Mouse (Mus musculus) C2C12 (cell line): ENCODE data around the gene Mettl7a2. TPM values are rescaled to one million over a fixed set of nuclear protein-coding genes. Genes with fewer than 3 reads are reported as not detected.

Experiments used
- H3K27me3 ChIP-seq: one replicate; pipeline ENCODE4 v1.6.1; 2011; ENCODE audit not compliant: control insufficient read depth, insufficient read depth, insufficient read length
- H3K36me3 ChIP-seq: one replicate; pipeline ENCODE4 v1.6.1; 2011; ENCODE audit not compliant: control insufficient read depth, insufficient read depth
- H3K4me3 ChIP-seq: one replicate; pipeline ENCODE4 v1.5.1; 2011; ENCODE audit warnings: mild to moderate bottlenecking, control low read depth; ENCODE audit not compliant: poor library complexity, insufficient read depth, severe bottlenecking
- H3K79me2 ChIP-seq: one replicate; pipeline ENCODE4 v1.6.1; 2011; ENCODE audit not compliant: control insufficient read depth, insufficient read depth
- H3K79me3 ChIP-seq: one replicate; pipeline ENCODE4 v1.6.1; 2011; ENCODE audit warnings: low read depth, control low read depth
- H3ac ChIP-seq: one replicate; pipeline ENCODE3; 2011; ENCODE audit warnings: low read depth; ENCODE audit not compliant: control insufficient read depth, insufficient read length
- CEBPB ChIP-seq: IDR thresholded peaks from one replicate; pipeline ENCODE4 v1.6.1; 2011; ENCODE audit warnings: low read depth, mild to moderate bottlenecking, control low read depth, moderate library complexity
- CTCF ChIP-seq: IDR thresholded peaks from one replicate; pipeline ENCODE4 v1.5.1; 2011; ENCODE audit not compliant: control insufficient read depth, insufficient read depth, insufficient read length
- FOSL1 ChIP-seq: IDR thresholded peaks from one replicate; pipeline ENCODE4 v1.8.0; 2011; ENCODE audit warnings: mild to moderate bottlenecking, low read length; ENCODE audit not compliant: poor library complexity, insufficient read depth, severe bottlenecking
- MAX ChIP-seq: IDR thresholded peaks from one replicate; pipeline ENCODE4 v1.6.1; 2011; ENCODE audit warnings: mild to moderate bottlenecking, control low read depth
- MYOD1 ChIP-seq: IDR thresholded peaks from one replicate; pipeline ENCODE4 v1.6.1; 2011; ENCODE audit warnings: low read depth; ENCODE audit not compliant: control insufficient read depth, insufficient read length
- MYOG ChIP-seq: IDR thresholded peaks from one replicate; pipeline ENCODE4 v1.6.1; 2011; ENCODE audit not compliant: control insufficient read depth, insufficient read length; ENCODE audit errors: extremely low read depth
- USF1 ChIP-seq: IDR thresholded peaks from one replicate; pipeline ENCODE4 v1.6.1; 2011; ENCODE audit warnings: low read depth, mild to moderate bottlenecking, control low read depth, moderate library complexity
- polyA plus RNA-seq: library from polyadenylated mRNA; unstranded; fragments of >200 nt; fragmentation: generic; extraction: Trizol; gene quantifications from one replicate; pipeline ENCODE4 v1.2.1, GENCODE M21; 2012; ENCODE audit warnings: missing spikeins

Gene Mettl7a2
- polyA plus RNA-seq, 1 experiment = not detected

GRCm38 (mm10) chr15:100393016-100393415 lies 40.0 kb downstream of the Mettl7a2 start:
- Histone ChIP-seq H3K79me2 (no peaks in the 10 kb centered on the region), H3K27me3 (no peaks in the 10 kb centered on the region), H3K36me3 (peaks cover 35% of the 10 kb centered on the region), H3K79me3 (no peaks in the 10 kb centered on the region), H3ac (no peak overlapping the region), H3K4me3 (no peak overlapping the region)
- TF ChIP-seq MYOG (no peak), MYOD1 (no peak), CTCF (no peak), CEBPB (no peak), USF1 (no peak), MAX (no peak), FOSL1 (no peak)

- H3ac ChIP-seq = no peak overlapping the region
- peaks cover 61% of the 10 kb centered on the region for H3K36me3 ChIP-seq
- no peak for TF ChIP-seq CEBPB
- TF ChIP-seq MYOD1 = no peak
- no peak for TF ChIP-seq MAX
- TF ChIP-seq CTCF = no peak
- no peak for TF ChIP-seq MYOG
- no peak for TF ChIP-seq FOSL1
- no peaks in the 10 kb centered on the region for H3K27me3 ChIP-seq
- H3K79me3 ChIP-seq = no peaks in the 10 kb centered on the region
- no peak overlapping the region for H3K4me3 ChIP-seq
- no peaks in the 10 kb centered on the region for H3K79me2 ChIP-seq
Observed at GRCm38 (mm10) chr15:100395561-100395960, 42.6 kb downstream of the Mettl7a2 start.

- TF ChIP-seq CEBPB = no peak
- TF ChIP-seq MAX = no peak
- TF ChIP-seq MYOD1 = no peak
- no peak for TF ChIP-seq USF1
- TF ChIP-seq CTCF = no peak
- no peak for TF ChIP-seq MYOG
- TF ChIP-seq FOSL1 = no peak
- Histone ChIP-seq H3K36me3 (peaks cover 88% of the 10 kb centered on the region), H3K4me3 (no peak overlapping the region), H3K79me3 (no peaks in the 10 kb centered on the region), H3K27me3 (no peaks in the 10 kb centered on the region), H3K79me2 (no peaks in the 10 kb centered on the region), H3ac (no peak overlapping the region)
Observed at GRCm38 (mm10) chr15:100400592-100401250, 47.7 kb downstream of the Mettl7a2 start.

- no peaks in the 10 kb centered on the region for H3K79me2 ChIP-seq
- no peak overlapping the region for H3K4me3 ChIP-seq
- peaks cover 91% of the 10 kb centered on the region for H3K36me3 ChIP-seq
Observed at GRCm38 (mm10) chr15:100401811-100402210, 48.8 kb downstream of the Mettl7a2 start.

GRCm38 (mm10) chr15:100402347-100402746 lies 49.3 kb downstream of the Mettl7a2 start:
- TF ChIP-seq MAX (no peak), CTCF (no peak), CEBPB (no peak), FOSL1 (no peak), MYOG (no peak), USF1 (no peak), MYOD1 (no peak)
- Histone ChIP-seq H3ac (no peak overlapping the region), H3K79me2 (no peaks in the 10 kb centered on the region), H3K79me3 (no peaks in the 10 kb centered on the region), H3K4me3 (no peak overlapping the region), H3K36me3 (peaks cover 86% of the 10 kb centered on the region), H3K27me3 (no peaks in the 10 kb centered on the region)

More at GRCm38 (mm10) chr15:100401811-100402210, 48.8 kb downstream of the Mettl7a2 start:
- H3K27me3 ChIP-seq = no peaks in the 10 kb centered on the region
- H3ac ChIP-seq = no peak overlapping the region
- no peak for TF ChIP-seq MAX
- no peak for TF ChIP-seq MYOD1
- no peak for TF ChIP-seq FOSL1
- TF ChIP-seq CEBPB = no peak
- TF ChIP-seq MYOG = no peak
- no peak for TF ChIP-seq CTCF
- TF ChIP-seq USF1 = no peak
- no peaks in the 10 kb centered on the region for H3K79me3 ChIP-seq

GRCm38 (mm10) chr15:100402798-100403197 lies 49.8 kb downstream of the Mettl7a2 start:
- peaks cover 83% of the 10 kb centered on the region for H3K36me3 ChIP-seq

More at GRCm38 (mm10) chr15:100402798-100403197, 49.8 kb downstream of the Mettl7a2 start:
- Histone ChIP-seq H3K79me2 (no peaks in the 10 kb centered on the region), H3K4me3 (no peak overlapping the region), H3K79me3 (no peaks in the 10 kb centered on the region), H3K27me3 (no peaks in the 10 kb centered on the region), H3ac (no peak overlapping the region)
- TF ChIP-seq CTCF (no peak), FOSL1 (no peak), MAX (no peak), CEBPB (no peak), USF1 (no peak), MYOD1 (no peak), MYOG (no peak)
